Mouse (Mus musculus) liver, embryonic 12.5 days (tissue): ENCODE results near the gene Ccl5. TPM values are rescaled to one million over a fixed set of nuclear protein-coding genes. Genes with fewer than 3 reads are reported as not detected.

Experiments
- polyA plus RNA-seq: library from polyadenylated mRNA; unstranded; fragments of >200 nt; fragmentation: Nextera tagmentation; extraction: Ambion mirVana; gene quantifications from 2 replicates; pipeline ENCODE4 v1.2.1, GENCODE M21; 2016

Gene Ccl5
- polyA plus RNA-seq, 1 experiment from 2014 or later = 0.33 TPM

Other genes starting within 250 kb of the Ccl5 start
- gene Slfn14, start 243.8 kb downstream of the Ccl5 start, polyA plus RNA-seq = 14.5 and 15.6 TPM in 2 replicates
- gene Ap2b1, start 231.5 kb downstream of the Ccl5 start, polyA plus RNA-seq = 32.8 and 33.4 TPM in 2 replicates
- 8.2 and 8.3 TPM in 2 replicates for gene Pex12, start 227.9 kb downstream of the Ccl5 start, polyA plus RNA-seq
- gene Rasl10b, start 121.4 kb downstream of the Ccl5 start, polyA plus RNA-seq = 0.57 and 0.99 TPM in 2 replicates
- gene Gas2l2, start 101.1 kb downstream of the Ccl5 start, polyA plus RNA-seq = not detected in 2 replicates
- 0.22 and 0.70 TPM in 2 replicates for gene 1700020L24Rik, start 92.8 kb downstream of the Ccl5 start, polyA plus RNA-seq
- 0.24 and 0.31 TPM in 2 replicates for gene Mmp28, start 67.4 kb downstream of the Ccl5 start, polyA plus RNA-seq
- gene Taf15, start 57.4 kb downstream of the Ccl5 start, polyA plus RNA-seq = 5.7 and 6.1 TPM in 2 replicates
- not detected in 2 replicates for gene Heatr9, start 8.3 kb downstream of the Ccl5 start, polyA plus RNA-seq
- 9.7 and 11.9 TPM in 2 replicates for gene Ccl9, start 48.1 kb upstream of the Ccl5 start, polyA plus RNA-seq
- gene Ccl6, start 62.6 kb upstream of the Ccl5 start, polyA plus RNA-seq = 8.0 and 8.8 TPM in 2 replicates
- gene Rpl9-ps1, start 115.1 kb upstream of the Ccl5 start, polyA plus RNA-seq = not detected in 2 replicates
- 1.6 and 2.0 TPM in 2 replicates for gene Ccl3, start 118.8 kb upstream of the Ccl5 start, polyA plus RNA-seq
- gene Ccl4, start 132.1 kb upstream of the Ccl5 start, polyA plus RNA-seq = 0.85 and 0.99 TPM in 2 replicates
- gene Wfdc17, start 173.5 kb upstream of the Ccl5 start, polyA plus RNA-seq = 4.5 and 6.1 TPM in 2 replicates
- gene Wfdc18, start 178.5 kb upstream of the Ccl5 start, polyA plus RNA-seq = not detected in 2 replicates
- 3.3 and 4.1 TPM in 2 replicates for gene Wfdc21, start 216.4 kb upstream of the Ccl5 start, polyA plus RNA-seq
- gene Heatr6, start 223.2 kb upstream of the Ccl5 start, polyA plus RNA-seq = 9.7 and 10.4 TPM in 2 replicates